Mouse (Mus musculus) embryonic facial prominence, embryonic 13.5 days (tissue): ENCODE measurements around the gene Tpcn2. TPM values are rescaled to one million over a fixed set of nuclear protein-coding genes. Genes with fewer than 3 reads are reported as not detected.
A peak's percentile ranks its signal among the peaks of the same experiment; 100 is the strongest.

Experiments
- ATAC-seq: fragments of 200-750 bp; cut with Nextera tagmentation; 2 replicates; pipeline ENCODE4 v1.8.0; 2017; ENCODE audit warnings: low read depth; ENCODE audit not compliant: insufficient number of reproducible peaks, insufficient read depth, low FRiP score, low TSS enrichment
- H3K27ac ChIP-seq: fragments of 300-500 bp; sonication (generic); 2 replicates; pipeline ENCODE4 v1.5.1; 2015; ENCODE audit warnings: moderate library complexity, mild to moderate bottlenecking, inconsistent platforms
- H3K27me3 ChIP-seq: fragments of 300-500 bp; sonication (generic); 2 replicates; pipeline ENCODE4 v1.6.1; 2015; ENCODE audit warnings: mild to moderate bottlenecking, inconsistent platforms
- H3K36me3 ChIP-seq: fragments of 300-500 bp; sonication (generic); 2 replicates; pipeline ENCODE4 v1.6.1; 2015; ENCODE audit warnings: mild to moderate bottlenecking, inconsistent platforms
- H3K4me1 ChIP-seq: fragments of 300-500 bp; sonication (generic); 2 replicates; pipeline ENCODE4 v1.6.1; 2015; ENCODE audit warnings: inconsistent platforms
- H3K4me2 ChIP-seq: fragments of 300-500 bp; sonication (generic); 2 replicates; pipeline ENCODE4 v1.6.1; 2015; ENCODE audit warnings: moderate library complexity, mild to moderate bottlenecking, inconsistent platforms
- H3K4me3 ChIP-seq: fragments of 300-500 bp; sonication (generic); 2 replicates; pipeline ENCODE4 v1.5.1; 2015; ENCODE audit warnings: mild to moderate bottlenecking, inconsistent platforms
- H3K9ac ChIP-seq: fragments of 300-500 bp; sonication (generic); 2 replicates; pipeline ENCODE4 v1.6.1; 2015; ENCODE audit warnings: mild to moderate bottlenecking, inconsistent platforms
- H3K9me3 ChIP-seq: fragments of 300-500 bp; sonication (generic); 2 replicates; pipeline ENCODE4 v1.6.1; 2016; ENCODE audit warnings: inconsistent platforms
- WGBS: fragments of 180-500 bp; shearing (Covaris S2); methylation state at CpG from one replicate; pipeline ENCODE4 v1.1.7; 2015; ENCODE audit warnings: mixed read lengths; 5-methylcytosine and 5-hydroxymethylcytosine counted together
- polyA plus RNA-seq: library from polyadenylated mRNA; unstranded; fragments of >200 nt; fragmentation: Nextera tagmentation; extraction: Ambion mirVana; gene quantifications from 2 replicates; pipeline ENCODE4 v1.2.1, GENCODE M21; 2015

The Tpcn2 gene
- polyA plus RNA-seq, 1 experiment from 2014 or later = 14.7 TPM

DNA sequence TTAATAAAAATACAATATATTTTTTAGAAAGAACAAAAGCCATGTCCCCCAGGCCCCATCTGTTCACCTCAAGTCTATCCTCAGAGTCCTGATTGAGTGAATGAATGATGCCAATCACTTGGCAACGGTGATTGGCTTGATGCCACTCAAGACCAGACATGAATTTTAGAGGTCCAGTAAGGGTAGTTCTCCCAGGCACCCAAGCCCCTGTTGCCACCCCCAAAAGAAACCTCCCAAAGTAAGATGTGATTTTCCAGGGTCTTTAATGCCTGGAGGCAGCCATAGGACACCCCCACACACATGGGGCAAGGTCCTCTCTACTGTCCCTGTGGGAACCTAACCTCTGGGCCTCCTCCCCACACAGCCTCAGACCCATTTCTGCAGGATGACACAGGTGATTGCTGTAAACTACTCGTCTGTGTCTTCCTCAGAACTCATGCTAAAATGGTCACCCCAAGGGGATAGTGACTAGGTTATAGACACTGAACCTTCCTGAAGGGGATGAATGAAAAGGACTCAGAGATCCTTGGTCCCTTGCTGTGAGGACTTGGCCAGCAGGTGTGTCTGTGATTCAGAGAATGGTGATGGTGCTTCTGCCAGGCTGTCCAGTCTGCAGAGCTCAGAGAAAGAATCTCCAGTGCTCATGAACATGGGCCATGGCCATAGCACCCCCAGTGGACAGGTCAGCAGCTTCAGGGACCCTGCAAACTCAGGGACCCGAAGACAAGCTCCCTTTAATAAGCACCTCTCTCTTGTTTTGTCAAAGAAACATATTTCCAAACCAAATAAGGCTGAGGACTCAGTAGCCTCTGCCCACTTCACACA is 15.1 kb upstream of the Tpcn2 start:
- WGBS = 67% methylated on average over 3 of the region's 3 CpGs
- ATAC-seq = no peak

GRCm38 (mm10) chr7:145293859-145294258 is 10.0 kb upstream of the Tpcn2 start:
- no peaks in the 10 kb centered on the region for H3K27me3 ChIP-seq
- H3K4me2 ChIP-seq = no peak overlapping the region
- peaks cover 8% of the 10 kb centered on the region for H3K4me1 ChIP-seq
- H3K9me3 ChIP-seq = no peaks in the 10 kb centered on the region
- no peak overlapping the region for H3K4me3 ChIP-seq
- no peaks in the 10 kb centered on the region for H3K36me3 ChIP-seq
- ATAC-seq = no peak
- no peak overlapping the region for H3K9ac ChIP-seq
- H3K27ac ChIP-seq = no peak overlapping the region
- WGBS = 33% methylated on average over 6 of the region's 6 CpGs

More for the DNA sequence above, 15.1 kb upstream of the Tpcn2 start:
- Histone ChIP-seq H3K4me1 (peaks cover 36% of the 10 kb centered on the region), H3K27me3 (no peaks in the 10 kb centered on the region), H3K4me2 (no peak overlapping the region), H3K27ac (no peak overlapping the region), H3K9ac (no peak overlapping the region), H3K9me3 (no peaks in the 10 kb centered on the region), H3K36me3 (no peaks in the 10 kb centered on the region), H3K4me3 (no peak overlapping the region)

DNA sequence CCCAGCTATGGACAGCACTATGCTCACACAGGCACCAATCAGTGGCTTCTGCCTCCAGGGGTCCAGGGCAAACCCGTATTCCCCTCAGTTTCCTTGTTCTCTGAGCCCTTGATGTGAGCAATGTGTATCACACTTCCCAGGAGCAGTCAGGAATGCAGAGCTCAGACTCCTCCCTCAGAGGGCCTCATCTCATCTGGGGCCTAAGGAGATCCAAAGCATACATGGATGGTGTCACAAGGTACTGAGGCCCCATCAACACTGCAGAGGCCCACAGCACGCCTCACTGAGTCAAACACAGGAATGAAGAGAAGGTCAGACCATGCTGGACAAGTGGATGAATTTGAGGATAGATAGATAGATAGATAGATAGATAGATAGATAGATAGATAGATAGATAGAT is 8.9 kb upstream of the Tpcn2 start:
- Histone ChIP-seq H3K4me3 (no peak overlapping the region), H3K4me1 (peaks cover 8% of the 10 kb centered on the region), H3K9me3 (no peaks in the 10 kb centered on the region), H3K27me3 (no peaks in the 10 kb centered on the region), H3K27ac (no peak overlapping the region), H3K4me2 (no peak overlapping the region), H3K36me3 (no peaks in the 10 kb centered on the region), H3K9ac (no peak overlapping the region)
- ATAC-seq = no peak
- WGBS = 60% methylated on average over 2 of the region's 2 CpGs

DNA sequence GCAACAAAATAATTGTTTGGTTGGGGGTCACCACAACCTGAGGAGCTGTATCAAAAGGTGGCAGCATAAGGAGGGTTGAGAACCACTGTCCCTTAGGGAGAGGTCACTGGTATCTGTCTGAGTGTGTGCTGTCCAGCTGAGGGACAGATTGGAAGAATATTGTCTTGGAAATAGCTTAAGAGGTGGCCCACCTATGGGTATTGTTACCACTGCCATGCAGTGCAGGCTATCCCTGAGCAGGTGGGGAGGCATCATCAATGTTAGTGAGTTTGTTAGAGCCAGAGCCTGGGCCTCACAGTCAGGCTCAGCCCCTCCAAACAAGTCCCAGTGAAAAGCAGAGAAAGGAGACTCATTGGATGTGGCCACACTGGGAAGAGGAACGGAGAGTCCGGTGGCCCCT is 8.0 kb upstream of the Tpcn2 start:
- Histone ChIP-seq H3K27me3 (no peaks in the 10 kb centered on the region), H3K4me1 (peaks cover 8% of the 10 kb centered on the region), H3K36me3 (no peaks in the 10 kb centered on the region), H3K9ac (no peak overlapping the region), H3K9me3 (no peaks in the 10 kb centered on the region), H3K4me3 (no peak overlapping the region), H3K27ac (no peak overlapping the region), H3K4me2 (no peak overlapping the region)
- WGBS = 94% methylated on average over 2 of the region's 2 CpGs
- no peak for ATAC-seq

GRCm38 (mm10) chr7:145289302-145289701 is 5.5 kb upstream of the Tpcn2 start:
- WGBS = 15% methylated on average over 5 of the region's 5 CpGs
- no peak for ATAC-seq
- no peaks in the 10 kb centered on the region for H3K36me3 ChIP-seq
- H3K9ac ChIP-seq = no peak overlapping the region
- H3K27me3 ChIP-seq = no peaks in the 10 kb centered on the region
- no peak overlapping the region; the same call in 1 of the 2 replicates for H3K4me2 ChIP-seq
- H3K4me3 ChIP-seq = no peak overlapping the region
- H3K9me3 ChIP-seq = no peaks in the 10 kb centered on the region
- H3K4me1 ChIP-seq = peaks cover 9% of the 10 kb centered on the region
- H3K27ac ChIP-seq = peak overlapping the region; percentile 60

DNA sequence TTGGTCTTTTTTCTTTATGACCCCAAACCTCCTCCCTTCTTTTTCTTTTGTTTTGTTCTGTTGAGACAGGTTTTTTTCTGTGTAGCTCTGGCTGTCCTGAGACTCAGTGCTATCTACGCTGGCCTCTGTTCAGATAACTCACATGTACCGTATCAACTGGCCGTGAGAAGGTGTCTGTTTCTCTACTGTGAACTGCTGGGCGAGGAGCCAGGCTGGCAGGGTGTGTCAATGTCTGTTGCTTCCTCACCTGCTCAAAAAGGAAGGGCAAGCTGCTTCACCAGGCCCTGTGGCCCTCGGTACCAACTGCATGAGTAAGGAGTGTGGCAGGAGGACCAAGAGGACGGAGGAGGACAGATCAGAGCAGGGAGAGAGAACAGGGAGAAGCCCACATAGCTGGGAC is 3.6 kb upstream of the Tpcn2 start:
- Histone ChIP-seq H3K9me3 (no peaks in the 10 kb centered on the region), H3K4me2 (no peak overlapping the region), H3K4me3 (no peak overlapping the region), H3K36me3 (no peaks in the 10 kb centered on the region), H3K27ac (no peak overlapping the region), H3K27me3 (no peaks in the 10 kb centered on the region), H3K9ac (no peak overlapping the region), H3K4me1 (peaks cover 23% of the 10 kb centered on the region)
- 73% methylated on average over 6 of the region's 6 CpGs for WGBS
- ATAC-seq = no peak

- Histone ChIP-seq H3K4me1 (peaks cover 35% of the 10 kb centered on the region), H3K4me3 (no peak overlapping the region), H3K9me3 (no peaks in the 10 kb centered on the region), H3K27ac (no peak overlapping the region), H3K36me3 (peaks cover under 1% of the 10 kb centered on the region; the same call in 1 of the 2 replicates), H3K4me2 (no peak overlapping the region), H3K9ac (no peak overlapping the region), H3K27me3 (no peaks in the 10 kb centered on the region)
- no peak for ATAC-seq
- WGBS = 80% methylated on average over 4 of the region's 4 CpGs
Measured at GRCm38 (mm10) chr7:145285476-145285875, 1.7 kb upstream of the Tpcn2 start.

GRCm38 (mm10) chr7:145284293-145284692 is 482 bp upstream of the Tpcn2 start:
- Histone ChIP-seq H3K4me3 (peak overlapping the region; percentile 64), H3K9ac (peak overlapping the region; percentile 79; the same call in 1 of the 2 replicates)
- WGBS = 66% methylated on average over 3 of the region's 3 CpGs

DNA sequence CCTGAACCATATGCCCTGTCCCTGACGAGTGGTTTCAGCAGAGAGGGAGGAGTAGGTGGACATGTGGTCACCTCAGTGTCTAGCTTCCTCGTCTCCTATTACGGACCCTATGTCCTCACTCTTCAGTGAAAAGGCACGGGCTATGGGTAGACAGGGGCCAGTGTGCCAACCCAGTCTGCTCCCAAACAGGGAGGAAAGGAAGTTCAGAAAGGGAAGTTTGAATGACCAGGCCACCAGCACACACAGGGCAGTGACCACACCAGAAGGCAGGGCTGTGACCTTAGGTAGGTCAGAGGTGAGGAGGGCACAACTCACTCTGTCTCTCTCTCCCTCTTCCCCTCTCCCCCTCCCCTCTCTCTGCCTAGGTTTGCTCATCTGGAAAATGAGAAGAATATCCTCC is 770 bp downstream of the Tpcn2 start:
- peaks cover 25% of the 10 kb centered on the region for H3K36me3 ChIP-seq
- H3K9me3 ChIP-seq = no peaks in the 10 kb centered on the region
- H3K4me3 ChIP-seq = peak overlapping the region; percentile 64
- peak overlapping the region; percentile 85 for H3K4me2 ChIP-seq
- ATAC-seq = no peak
- no peaks in the 10 kb centered on the region for H3K27me3 ChIP-seq
- 37% methylated on average over 4 of the region's 4 CpGs for WGBS
- peak overlapping the region; percentile 79 for H3K9ac ChIP-seq
- H3K27ac ChIP-seq = 0 out of 2 replicates have a peak overlapping the region, but pooled peaks have one; percentile 11
- H3K4me1 ChIP-seq = peaks cover 27% of the 10 kb centered on the region

More at GRCm38 (mm10) chr7:145284293-145284692, 482 bp upstream of the Tpcn2 start:
- Histone ChIP-seq H3K4me1 (peaks cover 28% of the 10 kb centered on the region), H3K27ac (no peak overlapping the region), H3K9me3 (no peaks in the 10 kb centered on the region), H3K36me3 (peaks cover 12% of the 10 kb centered on the region), H3K27me3 (no peaks in the 10 kb centered on the region), H3K4me2 (peak overlapping the region; percentile 85)
- ATAC-seq = no peak

- Histone ChIP-seq H3K27me3 (no peaks in the 10 kb centered on the region), H3K4me2 (no peak overlapping the region), H3K4me3 (no peak overlapping the region), H3K4me1 (peaks cover 27% of the 10 kb centered on the region), H3K9me3 (no peaks in the 10 kb centered on the region), H3K27ac (no peak overlapping the region), H3K36me3 (peaks cover 39% of the 10 kb centered on the region), H3K9ac (peak overlapping the region; percentile 79)
- no peak for ATAC-seq
- 75% methylated on average over 4 of the region's 4 CpGs for WGBS
Measured at GRCm38 (mm10) chr7:145281396-145281795, 2.4 kb downstream of the Tpcn2 start.

DNA sequence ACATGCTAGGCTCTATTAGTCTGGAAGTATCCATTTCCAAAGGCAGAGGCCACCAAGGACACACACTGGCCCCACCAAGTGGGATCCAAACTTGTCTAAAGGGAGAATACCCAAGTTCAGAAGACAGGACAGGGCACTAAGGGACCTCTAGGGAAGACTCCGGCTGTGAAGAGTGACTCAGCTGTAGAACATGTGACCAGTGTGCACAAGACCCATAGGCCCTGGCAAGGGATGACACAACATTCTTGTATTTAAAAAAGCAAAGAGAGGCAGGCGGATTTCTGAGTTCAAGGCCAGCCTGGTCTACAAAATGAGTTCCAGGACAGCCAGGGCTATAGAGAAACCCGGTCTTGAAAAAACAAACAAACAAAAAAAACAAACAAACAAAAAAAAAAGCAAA is 8.3 kb downstream of the Tpcn2 start:
- Histone ChIP-seq H3K9ac (no peak overlapping the region), H3K4me1 (no peaks in the 10 kb centered on the region), H3K27ac (no peak overlapping the region), H3K27me3 (no peaks in the 10 kb centered on the region), H3K4me2 (no peak overlapping the region), H3K36me3 (peaks cover 94% of the 10 kb centered on the region), H3K4me3 (no peak overlapping the region), H3K9me3 (no peaks in the 10 kb centered on the region)
- 82% methylated on average over 3 of the region's 3 CpGs for WGBS
- no peak for ATAC-seq

DNA sequence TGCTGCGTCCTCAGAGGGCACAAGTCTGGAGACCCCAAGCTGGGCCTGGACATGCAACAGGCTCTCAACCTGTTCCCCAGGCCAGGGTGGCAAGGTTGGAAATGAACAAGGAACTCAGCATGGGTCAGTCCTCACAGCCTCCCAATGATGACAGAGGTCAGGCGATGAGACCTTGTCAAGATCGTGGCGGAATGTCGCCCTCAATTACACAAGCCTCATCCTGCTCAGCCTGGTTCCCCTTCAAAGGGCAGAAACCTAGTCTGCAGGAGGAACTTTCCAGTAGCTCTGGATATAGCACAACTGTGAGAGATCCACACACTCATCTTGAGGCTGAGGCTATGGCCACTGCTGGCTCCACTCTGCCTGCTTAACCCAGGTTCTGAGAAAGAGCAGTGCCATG is 12.9 kb downstream of the Tpcn2 start:
- WGBS = 84% methylated on average over 5 of the region's 5 CpGs
- H3K4me2 ChIP-seq = no peak overlapping the region
- H3K36me3 ChIP-seq = peaks cover 96% of the 10 kb centered on the region
- no peak for ATAC-seq
- H3K27me3 ChIP-seq = no peaks in the 10 kb centered on the region
- H3K4me1 ChIP-seq = no peaks in the 10 kb centered on the region
- no peaks in the 10 kb centered on the region for H3K9me3 ChIP-seq
- H3K4me3 ChIP-seq = no peak overlapping the region
- no peak overlapping the region for H3K9ac ChIP-seq
- no peak overlapping the region for H3K27ac ChIP-seq
